Mouse (Mus musculus): Measurements from ENCODE around the gene Itgb6. TPM values are rescaled to one million over a fixed set of nuclear protein-coding genes. Genes with fewer than 3 reads are reported as not detected.

Gene Itgb6
- polyA plus RNA-seq, 1 experiment from 2014 or later, result 25.6 TPM

- H3K27me3 ChIP-seq (ENCODE audit: insufficient read depth, low read length), result no peaks in the 10 kb centered on the region
- 65% methylated on average over 8 of the region's 8 CpGs for WGBS
- H3K9me3 ChIP-seq (ENCODE audit: low read length), result no peaks in the 10 kb centered on the region
- H3K9ac ChIP-seq (replicated peaks; ENCODE audit: low read length), result peak overlapping the region; percentile 10; the same call in 1 of the 2 replicates
- no peak overlapping the region for H3K4me2 ChIP-seq (replicated peaks; ENCODE audit: low read depth, low read length)
- peaks cover 52% of the 10 kb centered on the region for H3K4me1 ChIP-seq (ENCODE audit: insufficient read depth, low read length)
- H3K4me3 ChIP-seq (ENCODE audit: low read length), result no peak overlapping the region
- no peak for ATAC-seq (ENCODE audit: low FRiP score, low TSS enrichment)
- H3K36me3 ChIP-seq (ENCODE audit: insufficient read depth, low read length), result no peaks in the 10 kb centered on the region
- H3K27ac ChIP-seq (ENCODE audit: low read length), result peak overlapping the region; percentile 56
Measured at GRCm38 (mm10) chr2:60714971-60715502, 7.4 kb downstream of the Itgb6 start.

GRCm38 (mm10) chr2:60714475-60714874, 8.0 kb downstream of the Itgb6 start:
- H3K36me3 ChIP-seq (ENCODE audit: insufficient read depth, low read length), result no peaks in the 10 kb centered on the region
- no peaks in the 10 kb centered on the region for H3K27me3 ChIP-seq (ENCODE audit: insufficient read depth, low read length)
- H3K9ac ChIP-seq (replicated peaks; ENCODE audit: low read length), result 0 out of 2 replicates have a peak overlapping the region, but pooled peaks have one; percentile 10
- no peak for ATAC-seq (ENCODE audit: low FRiP score, low TSS enrichment)
- peak overlapping the region; percentile 56 for H3K27ac ChIP-seq (ENCODE audit: low read length)
- H3K4me2 ChIP-seq (replicated peaks; ENCODE audit: low read depth, low read length), result no peak overlapping the region
- peaks cover 52% of the 10 kb centered on the region for H3K4me1 ChIP-seq (ENCODE audit: insufficient read depth, low read length)
- 60% methylated on average over 7 of the region's 7 CpGs for WGBS
- H3K9me3 ChIP-seq (ENCODE audit: low read length), result no peaks in the 10 kb centered on the region
- no peak overlapping the region for H3K4me3 ChIP-seq (ENCODE audit: low read length)

- no peaks in the 10 kb centered on the region for H3K36me3 ChIP-seq (ENCODE audit: insufficient read depth, low read length)
- H3K27ac ChIP-seq (ENCODE audit: low read length), result peak overlapping the region; percentile 56; the same call in 1 of the 2 replicates
- no peaks in the 10 kb centered on the region for H3K9me3 ChIP-seq (ENCODE audit: low read length)
- H3K4me3 ChIP-seq (ENCODE audit: low read length), result no peak overlapping the region
- 40% methylated on average over 8 of the region's 8 CpGs for WGBS
- peak; percentile 69 for ATAC-seq (ENCODE audit: low FRiP score, low TSS enrichment)
- H3K27me3 ChIP-seq (ENCODE audit: insufficient read depth, low read length), result no peaks in the 10 kb centered on the region
- H3K4me1 ChIP-seq (ENCODE audit: insufficient read depth, low read length), result peaks cover 52% of the 10 kb centered on the region
- H3K4me2 ChIP-seq (replicated peaks; ENCODE audit: low read depth, low read length), result no peak overlapping the region
- H3K9ac ChIP-seq (replicated peaks; ENCODE audit: low read length), result no peak overlapping the region
Measured at GRCm38 (mm10) chr2:60713857-60714256, 8.6 kb downstream of the Itgb6 start.

- H3K27ac ChIP-seq (ENCODE audit: low read length), result peak overlapping the region; percentile 76
- no peaks in the 10 kb centered on the region for H3K9me3 ChIP-seq (ENCODE audit: low read length)
- H3K36me3 ChIP-seq (ENCODE audit: insufficient read depth, low read length), result no peaks in the 10 kb centered on the region
- ATAC-seq (ENCODE audit: low FRiP score, low TSS enrichment), result no peak
- no peak overlapping the region for H3K4me2 ChIP-seq (replicated peaks; ENCODE audit: low read depth, low read length)
- H3K4me3 ChIP-seq (ENCODE audit: low read length), result no peak overlapping the region
- WGBS, result 74% methylated on average over 5 of the region's 5 CpGs
- H3K9ac ChIP-seq (replicated peaks; ENCODE audit: low read length), result no peak overlapping the region
- no peaks in the 10 kb centered on the region for H3K27me3 ChIP-seq (ENCODE audit: insufficient read depth, low read length)
- H3K4me1 ChIP-seq (ENCODE audit: insufficient read depth, low read length), result peaks cover 46% of the 10 kb centered on the region
Measured at GRCm38 (mm10) chr2:60712891-60713290, 9.6 kb downstream of the Itgb6 start.

- Histone ChIP-seq H3K4me1 (ENCODE audit: insufficient read depth, low read length) (peaks cover 43% of the 10 kb centered on the region), H3K27ac (ENCODE audit: low read length) (peak overlapping the region; percentile 76), H3K36me3 (ENCODE audit: insufficient read depth, low read length) (no peaks in the 10 kb centered on the region)
Measured at GRCm38 (mm10) chr2:60712483-60712882, 10.0 kb downstream of the Itgb6 start.

GRCm38 (mm10) chr2:60711098-60711880, 11.2 kb downstream of the Itgb6 start:
- Histone ChIP-seq H3K4me1 (ENCODE audit: insufficient read depth, low read length) (peaks cover 35% of the 10 kb centered on the region), H3K4me2 (replicated peaks; ENCODE audit: low read depth, low read length) (no peak overlapping the region), H3K36me3 (ENCODE audit: insufficient read depth, low read length) (no peaks in the 10 kb centered on the region), H3K27ac (ENCODE audit: low read length) (peak overlapping the region; percentile 52), H3K9me3 (ENCODE audit: low read length) (no peaks in the 10 kb centered on the region), H3K27me3 (ENCODE audit: insufficient read depth, low read length) (no peaks in the 10 kb centered on the region), H3K4me3 (ENCODE audit: low read length) (no peak overlapping the region), H3K9ac (replicated peaks; ENCODE audit: low read length) (no peak overlapping the region)
- WGBS, result 62% methylated on average over 7 of the region's 7 CpGs
- ATAC-seq (ENCODE audit: low FRiP score, low TSS enrichment), result no peak

More at GRCm38 (mm10) chr2:60712483-60712882, 10.0 kb downstream of the Itgb6 start:
- no peak overlapping the region for H3K9ac ChIP-seq (replicated peaks; ENCODE audit: low read length)
- no peak overlapping the region for H3K4me2 ChIP-seq (replicated peaks; ENCODE audit: low read depth, low read length)
- no peaks in the 10 kb centered on the region for H3K9me3 ChIP-seq (ENCODE audit: low read length)
- H3K4me3 ChIP-seq (ENCODE audit: low read length), result no peak overlapping the region
- WGBS, result 54% methylated on average over 6 of the region's 6 CpGs
- ATAC-seq (ENCODE audit: low FRiP score, low TSS enrichment), result no peak
- H3K27me3 ChIP-seq (ENCODE audit: insufficient read depth, low read length), result no peaks in the 10 kb centered on the region

- peaks cover 32% of the 10 kb centered on the region for H3K4me1 ChIP-seq (ENCODE audit: insufficient read depth, low read length)
- H3K4me3 ChIP-seq (ENCODE audit: low read length), result no peak overlapping the region
- H3K27ac ChIP-seq (ENCODE audit: low read length), result no peak overlapping the region
- H3K4me2 ChIP-seq (replicated peaks; ENCODE audit: low read depth, low read length), result no peak overlapping the region
- ATAC-seq (ENCODE audit: low FRiP score, low TSS enrichment), result no peak
- no peak overlapping the region for H3K9ac ChIP-seq (replicated peaks; ENCODE audit: low read length)
- H3K27me3 ChIP-seq (ENCODE audit: insufficient read depth, low read length), result no peaks in the 10 kb centered on the region
- 86% methylated on average over 4 of the region's 4 CpGs for WGBS
- H3K36me3 ChIP-seq (ENCODE audit: insufficient read depth, low read length), result no peaks in the 10 kb centered on the region
- no peaks in the 10 kb centered on the region for H3K9me3 ChIP-seq (ENCODE audit: low read length)
Measured at GRCm38 (mm10) chr2:60710317-60710716, 12.1 kb downstream of the Itgb6 start.

- H3K9me3 ChIP-seq (ENCODE audit: low read length), result no peaks in the 10 kb centered on the region
- no peak overlapping the region for H3K4me2 ChIP-seq (replicated peaks; ENCODE audit: low read depth, low read length)
- H3K27me3 ChIP-seq (ENCODE audit: insufficient read depth, low read length), result no peaks in the 10 kb centered on the region
- H3K36me3 ChIP-seq (ENCODE audit: insufficient read depth, low read length), result no peaks in the 10 kb centered on the region
- H3K27ac ChIP-seq (ENCODE audit: low read length), result no peak overlapping the region
- peaks cover 26% of the 10 kb centered on the region for H3K4me1 ChIP-seq (ENCODE audit: insufficient read depth, low read length)
- no peak overlapping the region for H3K4me3 ChIP-seq (ENCODE audit: low read length)
- 37% methylated on average over 3 of the region's 3 CpGs for WGBS
- no peak overlapping the region for H3K9ac ChIP-seq (replicated peaks; ENCODE audit: low read length)
- ATAC-seq (ENCODE audit: low FRiP score, low TSS enrichment), result no peak
Measured at GRCm38 (mm10) chr2:60708671-60709070, 13.8 kb downstream of the Itgb6 start.

GRCm38 (mm10) chr2:60706866-60707265, 15.6 kb downstream of the Itgb6 start:
- peak overlapping the region; percentile 77; the same call in 1 of the 2 replicates for H3K27ac ChIP-seq (ENCODE audit: low read length)
- no peak overlapping the region for H3K4me3 ChIP-seq (ENCODE audit: low read length)
- no peak for ATAC-seq (ENCODE audit: low FRiP score, low TSS enrichment)
- no peaks in the 10 kb centered on the region for H3K36me3 ChIP-seq (ENCODE audit: insufficient read depth, low read length)
- H3K9me3 ChIP-seq (ENCODE audit: low read length), result no peaks in the 10 kb centered on the region
- no peak overlapping the region for H3K4me2 ChIP-seq (replicated peaks; ENCODE audit: low read depth, low read length)
- WGBS, result 71% methylated on average over 3 of the region's 3 CpGs
- peaks cover 28% of the 10 kb centered on the region for H3K4me1 ChIP-seq (ENCODE audit: insufficient read depth, low read length)
- H3K27me3 ChIP-seq (ENCODE audit: insufficient read depth, low read length), result no peaks in the 10 kb centered on the region
- no peak overlapping the region for H3K9ac ChIP-seq (replicated peaks; ENCODE audit: low read length)

- Histone ChIP-seq H3K27me3 (ENCODE audit: insufficient read depth, low read length) (no peaks in the 10 kb centered on the region), H3K4me2 (replicated peaks; ENCODE audit: low read depth, low read length) (peak overlapping the region; percentile 27; the same call in 1 of the 2 replicates), H3K4me3 (ENCODE audit: low read length) (peak overlapping the region; percentile 22), H3K9ac (replicated peaks; ENCODE audit: low read length) (no peak overlapping the region), H3K9me3 (ENCODE audit: low read length) (no peaks in the 10 kb centered on the region), H3K4me1 (ENCODE audit: insufficient read depth, low read length) (peaks cover 23% of the 10 kb centered on the region), H3K27ac (ENCODE audit: low read length) (peak overlapping the region; percentile 77), H3K36me3 (ENCODE audit: insufficient read depth, low read length) (no peaks in the 10 kb centered on the region)
- ATAC-seq (ENCODE audit: low FRiP score, low TSS enrichment), result peak; percentile 82
- 58% methylated on average over 8 of the region's 8 CpGs for WGBS
Measured at GRCm38 (mm10) chr2:60705426-60705825, 17.0 kb downstream of the Itgb6 start.

Measured in kidney, embryonic 16.5 days (tissue).